Mouse (Mus musculus): ENCODE results near the gene Prx.

Gene Prx

DNA sequence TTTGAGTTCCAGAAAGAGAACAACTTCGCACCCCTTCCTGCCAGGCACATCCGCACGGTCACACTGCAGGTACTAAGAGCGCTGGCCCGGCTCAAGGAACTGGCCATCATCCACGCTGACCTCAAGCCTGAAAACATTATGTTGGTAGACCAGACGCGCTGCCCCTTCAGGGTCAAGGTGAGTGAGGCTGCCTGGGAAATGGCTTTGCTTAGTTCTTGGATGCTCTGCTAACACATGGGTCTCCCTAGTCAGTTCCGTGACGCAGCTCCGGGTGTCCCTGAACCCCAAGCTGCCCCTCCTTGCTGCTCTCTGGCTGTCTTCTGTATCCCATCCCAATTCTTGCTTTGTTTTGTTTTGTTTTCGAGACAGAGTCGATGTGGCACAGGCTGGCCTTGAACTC is 24.7 kb downstream of the Prx start:
- no peak for DNase-seq (ENCODE audit: low spot score)

DNA sequence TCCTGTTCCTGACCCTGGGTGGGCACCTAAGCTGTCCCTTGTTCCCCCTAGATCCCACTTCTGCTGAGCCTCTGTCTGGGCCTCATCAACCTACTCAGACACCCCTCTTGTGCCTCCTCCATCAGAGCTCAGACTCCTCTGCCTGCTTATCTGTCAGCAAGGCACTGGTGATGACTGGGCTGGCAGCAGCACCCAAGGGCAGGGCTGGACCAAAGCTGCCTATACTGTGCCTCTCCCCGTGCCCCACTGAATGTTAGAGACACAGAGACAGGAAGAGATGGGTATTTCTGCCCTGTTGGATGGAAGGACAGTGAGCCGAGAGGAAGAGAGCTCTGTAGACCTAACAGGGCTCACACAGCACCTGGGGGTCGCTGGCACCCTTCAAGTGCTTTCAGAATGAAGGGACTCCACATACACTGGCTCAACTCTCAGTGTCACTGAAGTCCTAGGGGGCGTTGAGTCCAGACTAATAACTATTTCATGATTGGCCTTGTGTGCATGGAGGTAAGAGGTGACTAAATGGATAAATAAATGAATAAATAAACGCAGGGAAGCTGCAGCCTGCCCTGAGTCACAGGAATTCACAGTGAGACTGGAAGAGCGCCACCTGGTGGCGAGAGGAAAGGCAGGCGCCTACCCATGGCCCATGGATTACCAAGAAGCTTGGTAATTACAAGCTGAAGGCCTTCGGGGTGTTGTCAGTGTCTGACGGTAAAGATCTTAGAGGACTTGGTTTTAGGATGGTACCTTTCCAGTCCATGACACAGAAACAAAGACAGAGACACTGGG is 27.1 kb downstream of the Prx start:
- peak; percentile 71 for DNase-seq (ENCODE audit: low spot score)

DNA sequence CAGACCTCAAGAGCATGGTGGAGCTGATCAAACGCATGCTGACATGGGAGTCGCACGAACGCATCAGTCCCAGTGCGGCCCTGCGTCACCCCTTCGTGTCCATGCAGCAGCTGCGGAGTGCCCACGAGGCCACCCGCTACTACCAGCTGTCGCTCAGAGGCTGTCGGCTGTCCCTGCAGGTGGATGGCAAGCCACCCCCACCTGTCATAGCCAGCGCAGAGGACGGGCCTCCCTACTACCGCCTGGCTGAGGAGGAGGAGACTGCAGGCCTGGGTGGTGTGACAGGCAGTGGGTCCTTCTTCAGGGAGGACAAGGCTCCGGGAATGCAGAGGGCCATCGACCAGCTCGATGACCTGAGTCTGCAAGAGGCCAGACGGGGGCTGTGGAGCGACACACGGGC is 29.9 kb downstream of the Prx start:
- DNase-seq (ENCODE audit: low spot score), result no peak

DNA sequence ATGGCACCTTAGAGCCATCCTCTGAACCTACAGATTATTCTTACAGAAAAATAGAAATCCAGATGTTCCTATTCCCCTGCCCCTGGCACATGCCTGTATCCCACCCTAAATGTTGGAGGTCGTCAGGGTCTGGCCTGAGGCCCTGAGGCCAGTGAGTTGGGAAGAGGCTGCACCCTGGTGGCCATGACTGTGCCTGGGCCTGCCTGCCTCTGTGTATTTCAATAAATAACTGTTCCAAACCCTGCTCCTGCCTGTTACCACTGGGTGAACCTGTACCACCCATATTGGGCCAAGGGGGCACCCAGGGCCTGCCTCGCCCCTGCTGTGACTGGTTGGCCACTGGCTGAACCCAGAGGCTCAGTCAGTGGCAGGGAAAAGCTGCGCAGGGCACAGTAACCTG is 31.8 kb downstream of the Prx start:
- no peak for DNase-seq (ENCODE audit: low spot score)

DNA sequence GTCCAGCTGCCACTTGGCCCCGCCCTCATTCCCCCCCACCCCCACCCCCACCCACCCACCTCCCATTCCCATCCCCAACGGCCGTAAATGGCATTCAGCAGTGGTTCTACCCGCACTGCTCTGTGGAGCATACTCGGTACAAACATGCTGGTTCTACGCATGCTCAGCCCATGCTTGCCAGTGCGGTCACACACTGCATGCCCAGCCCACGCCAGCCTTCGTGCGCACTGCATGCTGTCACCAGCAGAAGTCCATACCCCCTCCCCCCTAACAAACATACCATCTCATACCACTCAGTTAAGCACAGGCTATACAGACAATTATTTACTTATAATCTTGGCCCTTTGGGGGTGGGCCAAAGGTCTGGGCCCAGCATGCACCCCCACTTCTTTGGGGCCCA is 32.6 kb downstream of the Prx start:
- DNase-seq (ENCODE audit: low spot score), result no peak

DNA sequence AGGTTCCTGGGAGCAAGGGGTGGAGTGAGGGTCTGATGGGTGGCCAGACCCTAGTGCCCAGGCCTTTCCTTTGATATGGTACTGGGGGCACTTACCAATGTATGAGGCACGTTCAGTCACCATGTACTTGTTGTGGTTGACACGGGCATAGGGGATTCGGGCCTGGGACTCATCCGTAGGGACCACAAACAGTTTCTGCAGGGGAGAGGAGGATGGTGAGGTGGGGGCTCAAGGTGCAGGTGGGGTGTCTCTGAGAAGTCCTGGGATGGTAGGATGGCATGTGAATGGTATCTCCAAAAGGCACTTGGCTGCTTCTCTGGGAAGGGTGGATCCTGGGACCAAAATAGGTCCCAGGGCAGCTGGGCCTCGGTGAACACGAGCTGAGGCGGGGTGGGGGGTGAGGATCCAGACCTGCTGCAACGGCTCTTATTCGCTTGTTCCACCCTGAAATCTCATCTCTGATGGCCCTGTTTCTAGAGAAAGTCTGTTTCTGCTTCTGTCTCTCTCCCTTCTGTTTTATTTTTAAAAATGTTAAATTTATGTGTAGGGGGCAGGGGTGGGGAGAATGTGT is 33.4 kb downstream of the Prx start:
- DNase-seq (ENCODE audit: low spot score), result no peak

DNA sequence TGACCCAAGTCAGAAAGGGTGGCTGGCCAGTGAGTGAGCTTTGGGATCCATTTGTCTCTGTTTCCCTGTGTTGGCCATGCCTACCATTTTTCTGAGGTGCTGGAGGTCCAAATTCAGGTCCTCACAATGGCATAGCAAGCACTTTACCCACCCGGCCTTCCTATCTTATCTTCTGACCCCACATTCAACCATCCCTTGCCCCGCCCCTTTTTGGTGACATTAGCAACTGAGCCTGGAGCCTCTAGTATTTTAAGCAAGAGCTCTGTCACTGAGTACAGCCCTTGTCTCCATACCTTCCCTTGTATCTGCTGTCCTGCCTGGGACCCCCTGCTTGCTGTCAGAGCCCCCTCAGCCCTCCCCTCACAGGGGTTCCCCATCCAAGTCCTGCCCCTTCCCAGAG is 36.3 kb downstream of the Prx start:
- DNase-seq (ENCODE audit: low spot score), result no peak

DNA sequence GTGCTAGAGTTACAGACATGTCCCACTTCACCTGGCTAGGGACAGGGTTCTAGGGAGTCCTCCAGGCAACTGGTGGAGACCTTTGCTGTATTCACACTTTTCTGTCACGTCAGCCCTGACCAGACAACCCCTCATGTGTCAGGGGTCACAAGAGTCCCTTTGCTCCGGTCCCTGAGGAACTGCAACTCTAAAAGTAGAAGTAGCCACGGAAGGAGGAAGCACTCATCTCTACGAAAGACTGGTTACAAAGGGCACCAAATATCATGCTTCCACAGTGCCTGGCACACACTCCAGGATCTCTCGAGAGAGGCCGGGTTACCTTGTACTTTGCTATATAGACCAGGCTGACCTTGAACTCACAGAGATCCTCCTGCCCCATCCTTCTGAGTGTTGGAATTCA is 37.5 kb downstream of the Prx start:
- DNase-seq (ENCODE audit: low spot score), result no peak

DNA sequence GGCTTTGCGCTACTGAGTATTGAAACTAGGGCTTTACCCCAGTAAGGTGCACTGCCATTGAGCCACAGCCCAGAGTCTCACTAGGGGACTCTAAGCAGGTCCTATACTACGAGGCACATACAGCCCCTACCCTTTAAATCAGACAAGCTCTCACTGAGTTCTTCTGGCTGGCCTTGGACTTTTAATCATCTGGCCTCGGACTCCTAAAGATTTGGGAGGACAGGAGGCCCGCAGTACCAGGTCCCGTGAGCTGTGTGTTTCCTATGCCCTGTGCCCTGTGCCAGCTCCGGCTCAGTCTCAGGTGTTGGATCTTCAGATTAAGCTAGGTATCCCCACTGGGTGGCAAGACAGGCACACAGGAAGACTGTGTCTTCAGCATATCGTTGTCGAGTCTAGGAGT is 38.9 kb downstream of the Prx start:
- DNase-seq (ENCODE audit: low spot score), result no peak

DNA sequence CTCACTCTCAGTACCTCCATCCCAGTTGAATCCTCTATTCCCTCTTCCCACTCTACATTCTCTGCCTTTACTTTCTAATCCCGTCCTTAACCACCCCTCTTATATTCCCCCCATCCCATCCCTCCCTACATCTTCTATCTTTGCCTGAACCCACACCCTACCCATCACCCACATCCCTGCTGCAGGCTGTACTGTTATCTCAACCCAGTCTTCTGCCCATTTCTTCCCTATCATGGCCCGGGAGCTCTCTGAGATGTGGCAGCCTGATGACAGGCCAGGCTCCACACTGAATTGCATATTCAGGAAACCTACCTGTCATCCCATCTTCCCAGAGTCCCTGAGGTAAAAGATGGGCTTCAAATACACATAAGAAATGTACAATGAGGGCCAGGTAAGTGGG is 39.7 kb downstream of the Prx start:
- DNase-seq (ENCODE audit: low spot score), result no peak

DNA sequence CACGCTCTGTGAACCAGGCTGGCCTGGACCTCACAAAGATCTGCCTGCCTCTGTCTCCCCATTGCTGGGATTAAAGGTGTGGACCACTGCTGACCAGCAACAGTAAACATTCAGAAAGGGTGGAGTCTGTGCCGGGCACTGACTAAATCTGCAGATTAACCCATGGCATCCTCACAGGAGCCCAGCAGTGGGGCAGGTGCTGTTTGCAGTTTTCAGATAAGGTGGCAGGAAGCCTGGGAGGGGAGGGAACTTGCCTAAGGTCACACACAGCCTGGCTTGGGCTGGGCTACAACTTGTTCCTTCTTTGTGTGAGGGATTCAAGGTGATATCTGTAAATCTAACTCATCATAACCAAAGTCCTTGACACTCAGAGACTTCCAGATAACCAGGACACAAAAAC is 41.4 kb downstream of the Prx start:
- no peak for DNase-seq (ENCODE audit: low spot score)

DNA sequence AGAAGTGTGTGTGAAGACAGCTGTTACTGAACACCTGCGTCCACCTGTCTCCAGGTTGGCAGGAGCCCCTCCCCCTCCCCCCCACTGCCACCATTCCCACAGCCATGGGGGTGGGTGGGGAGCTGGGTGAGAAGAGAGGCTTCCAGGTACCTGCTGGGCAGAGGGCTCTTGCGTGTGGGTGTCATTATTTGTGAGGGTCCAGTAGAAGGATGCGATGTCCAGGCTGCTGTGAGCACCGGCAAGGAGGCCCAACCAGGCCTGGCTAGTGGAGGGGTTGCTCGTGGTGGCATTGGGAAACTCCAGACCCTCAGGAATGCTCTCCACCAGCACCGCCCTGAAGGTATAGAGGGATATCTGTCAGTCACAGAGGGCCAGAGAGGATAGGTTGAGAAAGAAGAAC is 41.8 kb downstream of the Prx start:
- DNase-seq (ENCODE audit: low spot score), result no peak

DNA sequence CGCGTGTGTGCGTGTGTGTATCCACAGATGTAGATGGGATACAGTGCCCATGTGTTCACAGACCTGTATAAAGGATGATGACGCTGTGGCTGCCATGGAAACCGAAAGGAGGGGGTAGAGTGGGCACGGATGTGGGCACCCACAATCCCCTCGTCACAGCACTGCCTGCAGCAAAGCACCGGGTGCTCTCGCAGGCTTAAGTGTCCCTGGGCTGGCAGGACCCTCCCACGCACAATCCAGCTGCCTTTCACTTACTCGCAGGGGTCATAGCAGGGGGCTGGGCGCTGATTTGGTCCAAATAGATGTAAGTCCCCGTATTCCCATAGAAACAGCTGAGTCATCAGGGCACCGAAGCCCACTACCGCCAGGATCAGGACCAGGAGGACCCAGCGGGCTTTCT is 42.3 kb downstream of the Prx start:
- no peak for DNase-seq (ENCODE audit: low spot score)

DNA sequence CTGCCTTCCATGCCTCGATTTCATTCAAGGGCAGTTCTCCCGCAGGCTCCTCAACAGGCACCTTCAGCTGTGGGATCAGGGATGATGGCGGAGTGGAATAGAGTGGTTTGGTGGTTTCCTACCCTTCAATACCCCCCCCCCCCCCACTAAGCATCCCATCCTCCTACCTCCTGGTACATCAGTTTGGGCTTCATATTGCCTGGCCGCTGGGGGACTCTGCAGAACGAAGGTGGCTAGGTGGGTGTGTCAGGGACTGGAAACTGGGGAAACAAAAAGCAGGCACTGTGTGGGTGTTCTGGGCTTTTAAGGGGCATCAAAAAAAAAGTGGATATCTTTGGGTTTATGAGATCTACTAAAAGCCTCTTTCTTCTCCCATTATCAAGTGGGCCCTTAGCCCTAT is 42.8 kb downstream of the Prx start:
- no peak for DNase-seq (ENCODE audit: low spot score)

DNA sequence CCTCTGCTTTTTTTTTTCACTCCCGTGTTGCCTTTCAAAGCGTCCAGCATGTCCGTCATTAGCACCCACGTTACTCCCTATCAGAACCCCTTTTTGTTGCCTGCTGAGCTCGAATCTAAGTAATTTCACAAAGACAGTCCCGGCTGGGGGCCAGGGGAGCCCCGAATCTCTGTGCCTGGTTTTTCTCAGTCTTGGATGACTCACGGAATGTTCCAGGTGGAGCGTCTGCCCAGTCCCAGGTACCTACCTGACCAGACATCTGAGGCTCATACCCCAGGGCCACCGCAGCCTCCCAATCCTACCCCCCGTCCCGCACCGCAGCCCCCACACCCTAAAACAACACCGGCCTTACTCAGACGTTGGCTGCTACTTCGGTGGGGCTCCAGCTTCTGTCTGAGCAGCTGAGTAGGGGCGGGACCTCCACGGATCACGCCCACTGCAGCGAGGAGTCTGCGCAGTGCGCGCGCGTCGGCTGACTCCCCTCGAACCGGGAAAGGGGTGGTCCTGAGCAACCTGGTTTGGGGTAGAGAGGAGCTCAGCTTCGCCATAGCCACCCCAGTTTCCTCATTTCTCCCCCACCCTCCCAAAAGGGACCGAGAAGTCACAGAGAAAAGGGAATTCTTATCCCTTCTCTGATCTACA is 43.4 kb downstream of the Prx start:
- peak; percentile 68 for DNase-seq (ENCODE audit: low spot score)

DNA sequence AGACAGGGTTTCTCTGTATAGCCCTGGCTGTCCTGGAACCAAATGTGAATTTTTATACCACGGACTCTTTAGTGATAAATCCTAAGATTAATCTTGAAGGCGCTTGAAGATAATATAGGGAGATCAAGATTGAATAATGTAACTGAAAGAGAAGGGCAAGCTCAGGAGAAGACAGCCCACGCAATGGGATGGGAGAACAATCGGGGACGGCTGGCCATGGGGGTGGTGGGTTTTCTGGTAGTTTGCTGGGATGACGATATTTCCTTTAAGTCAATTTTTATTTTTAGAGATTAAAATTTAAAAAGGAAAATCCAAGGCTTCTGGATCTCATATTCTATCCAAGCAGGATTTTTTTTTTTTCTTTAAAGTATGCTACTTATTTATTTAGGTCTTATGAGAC is 43.9 kb downstream of the Prx start:
- DNase-seq (ENCODE audit: low spot score), result no peak

DNA sequence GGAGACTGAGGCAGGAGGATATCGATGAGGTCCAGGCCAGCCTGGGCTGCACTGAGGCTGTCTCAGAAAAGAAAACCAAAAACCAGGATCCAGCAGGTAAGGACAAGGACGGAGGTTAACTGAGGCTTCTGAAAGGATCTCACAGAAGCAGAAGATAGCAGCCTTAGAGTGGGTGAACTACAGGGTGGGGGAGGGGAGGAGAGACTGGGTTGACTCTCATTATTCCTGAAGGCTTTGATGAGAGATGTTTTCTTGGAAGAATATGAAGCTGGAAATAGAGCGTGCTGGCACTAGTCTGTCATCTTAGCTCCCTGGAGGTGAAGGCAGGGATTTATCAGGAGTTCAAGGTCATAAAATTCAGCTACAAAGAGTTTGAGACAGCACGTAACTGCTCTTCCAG is 44.7 kb downstream of the Prx start:
- no peak for DNase-seq (ENCODE audit: low spot score)

DNA sequence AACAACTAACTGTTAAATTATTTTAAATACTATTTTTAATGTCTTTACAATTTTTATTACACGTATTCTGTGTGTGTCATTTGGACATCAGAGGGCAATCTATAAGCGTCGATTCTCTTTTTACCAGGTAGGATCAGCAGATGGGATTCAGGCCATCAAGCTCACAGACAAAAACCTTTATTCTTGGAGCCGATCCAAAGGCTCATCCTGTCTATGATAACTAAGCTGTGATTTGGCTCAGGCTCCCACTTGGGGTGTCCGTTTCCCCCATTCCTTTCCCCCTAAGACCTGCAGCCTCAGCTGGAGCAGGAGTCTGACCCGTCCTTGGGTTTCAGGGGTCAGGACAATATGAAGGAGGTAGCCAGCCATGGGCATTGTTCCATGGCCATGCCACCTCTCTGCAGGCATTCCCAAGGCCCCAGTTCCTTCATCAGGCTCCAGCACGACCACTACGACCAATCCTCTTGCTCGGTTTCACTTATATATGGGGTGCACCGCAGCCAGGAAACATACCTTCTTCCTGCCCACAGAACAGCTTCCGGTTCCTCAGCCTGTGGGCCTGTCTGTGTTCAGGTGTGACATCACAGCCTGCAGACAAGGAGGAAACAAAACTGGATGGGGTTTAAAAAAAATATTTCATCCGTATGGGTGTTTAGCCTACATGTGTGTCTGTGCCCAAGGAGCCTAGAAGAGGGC is 45.7 kb downstream of the Prx start:
- DNase-seq (ENCODE audit: low spot score), result no peak

DNA sequence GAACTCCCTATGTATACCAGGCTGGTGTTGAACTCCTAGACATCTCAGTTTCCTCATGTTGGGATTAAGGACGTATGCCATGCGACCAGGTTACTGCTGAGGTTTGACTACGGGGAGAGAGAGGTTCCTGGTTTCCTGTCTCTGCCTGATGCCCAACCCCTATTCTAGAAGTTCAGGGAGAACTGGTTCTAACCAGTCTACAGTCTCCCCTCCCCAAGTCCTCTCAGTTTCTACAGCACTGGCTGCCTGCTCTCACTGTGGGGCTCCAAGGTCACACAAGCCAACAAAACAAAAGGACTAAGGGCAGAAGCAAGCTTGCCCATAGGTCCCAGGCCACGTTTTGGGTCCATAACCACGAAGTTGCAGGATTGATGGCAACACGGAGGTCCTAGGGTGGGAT is 50.5 kb downstream of the Prx start:
- DNase-seq (ENCODE audit: low spot score), result no peak

DNA sequence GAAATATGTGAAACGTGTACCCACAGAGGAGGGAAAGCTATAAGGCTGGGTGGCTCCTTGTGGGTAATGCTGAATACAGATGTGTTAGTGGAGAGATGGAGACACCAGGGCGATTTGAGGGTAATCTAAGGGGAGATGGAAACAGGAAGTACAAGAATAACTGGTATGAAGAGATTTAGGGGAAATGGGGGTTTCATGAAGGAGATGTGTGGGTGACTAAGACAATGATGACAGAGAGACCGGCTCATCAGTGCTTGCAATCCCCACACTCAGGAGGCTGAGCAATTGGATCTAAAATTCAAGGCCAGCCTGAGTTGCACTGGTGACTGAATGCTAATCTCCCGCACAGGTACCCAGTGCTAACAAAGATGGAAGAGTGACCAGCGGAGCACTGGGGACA is 52.9 kb downstream of the Prx start:
- no peak for DNase-seq (ENCODE audit: low spot score)

DNA sequence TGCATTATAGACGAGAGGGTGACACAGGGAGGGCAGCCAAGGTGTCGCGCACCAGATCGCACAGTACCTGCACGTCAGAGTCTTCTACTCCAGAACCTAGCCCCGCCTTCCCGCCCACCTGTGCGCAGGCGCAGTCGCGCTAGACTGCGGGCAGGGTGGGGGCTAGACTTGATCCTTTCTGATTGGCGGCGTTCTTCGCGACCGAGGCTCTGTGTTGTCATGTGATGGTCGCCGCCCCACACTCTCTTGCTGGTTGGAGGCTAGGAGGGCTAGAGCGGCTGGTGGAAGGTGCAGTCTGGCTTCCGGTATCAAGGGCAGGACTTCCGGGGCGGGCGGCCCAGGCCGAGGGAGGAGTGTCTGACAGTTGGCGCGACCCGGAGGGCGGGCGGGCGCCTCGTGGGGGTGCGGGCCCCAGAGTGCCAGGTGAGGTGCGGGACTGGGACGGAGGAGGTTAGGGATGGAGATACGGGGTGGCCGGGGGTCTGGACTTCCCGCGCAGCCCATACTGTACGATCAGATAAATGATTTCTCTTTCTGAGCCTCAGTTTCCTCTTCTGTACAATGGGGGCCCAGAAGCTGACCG is 53.9 kb downstream of the Prx start, which contains the start of the genes Pld3 and 2310022A10Rik:
TSS of gene Pld3 (minus strand) at position 288 of the 583 bp plus-strand sequence.
TSS of gene 2310022A10Rik (plus strand) at position 303 of the 583 bp plus-strand sequence.
- peak; percentile 85 for DNase-seq (ENCODE audit: low spot score)

DNA sequence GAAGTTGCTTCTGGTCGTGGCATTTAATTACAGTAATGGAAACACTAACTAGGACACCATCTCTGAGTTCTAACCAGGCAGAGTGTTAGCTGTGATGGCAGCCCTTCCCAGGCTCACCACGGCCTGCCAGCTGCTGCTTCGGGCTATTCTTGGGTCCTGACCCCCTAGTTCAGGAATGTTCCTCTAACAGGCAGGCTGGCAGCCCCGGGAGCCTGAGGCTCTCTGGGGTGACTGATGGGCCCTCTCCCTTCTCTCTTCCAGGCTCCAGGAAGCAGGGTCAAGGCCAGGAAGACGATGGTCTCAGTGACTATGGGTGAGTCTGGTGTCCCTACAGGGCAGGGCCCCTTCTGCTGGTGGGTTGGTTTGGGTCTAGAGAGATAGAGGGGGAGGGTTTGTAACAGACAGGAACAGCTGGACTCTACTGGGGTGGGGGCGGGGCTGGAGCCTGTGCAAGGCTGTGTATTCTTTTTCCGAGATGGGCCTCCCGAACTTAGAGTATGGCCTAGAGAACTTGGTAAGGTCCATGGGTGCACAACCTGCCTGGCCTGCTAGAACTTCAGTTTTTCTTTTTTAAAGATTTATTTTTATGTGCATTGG is 61.3 kb downstream of the Prx start:
- DNase-seq (ENCODE audit: low spot score), result no peak

All from ovary, postnatal 14 days (tissue).